Mouse (Mus musculus) forebrain, embryonic 14.5 days (tissue): ENCODE results near the gene Veph1. TPM values are rescaled to one million over a fixed set of nuclear protein-coding genes. Genes with fewer than 3 reads are reported as not detected.

Experiments used
- ATAC-seq: fragments of 200-750 bp; cut with Nextera tagmentation; 2 replicates; pipeline ENCODE4 v1.8.0; 2017; ENCODE audit warnings: mild to moderate bottlenecking, moderate library complexity
- DNase-seq: peaks from one replicate; pipeline ENCODE4 v3.0.0-alpha.2; 2015; ENCODE audit warnings: low spot score
- H3K27ac ChIP-seq: fragments of 300-500 bp; sonication (generic); 2 replicates; pipeline ENCODE4 v1.5.1; 2014; ENCODE audit warnings: low read depth, mild to moderate bottlenecking, control low read depth, low read length, moderate library complexity
- H3K27me3 ChIP-seq: fragments of 300-500 bp; sonication (generic); replicated peaks from 2 replicates; pipeline ENCODE4 v1.6.1; 2014; ENCODE audit warnings: low read length, control low read depth, mixed read lengths; ENCODE audit not compliant: control insufficient read depth, insufficient read depth
- H3K36me3 ChIP-seq: fragments of 300-500 bp; sonication (generic); 2 replicates; pipeline ENCODE4 v1.6.1; 2014; ENCODE audit warnings: low read length, control low read depth; ENCODE audit not compliant: control insufficient read depth, insufficient read depth
- H3K4me1 ChIP-seq: fragments of 300-500 bp; sonication (generic); 2 replicates; pipeline ENCODE4 v1.6.1; 2014; ENCODE audit warnings: antibody characterized with exemption, low read length, control low read depth; ENCODE audit not compliant: control insufficient read depth, insufficient read depth
- H3K4me2 ChIP-seq: fragments of 300-500 bp; sonication (generic); 2 replicates; pipeline ENCODE4 v1.6.1; 2014; ENCODE audit warnings: mild to moderate bottlenecking, control low read depth, low read length
- H3K4me3 ChIP-seq: fragments of 300-500 bp; sonication (generic); 2 replicates; pipeline ENCODE4 v1.5.1; 2014; ENCODE audit warnings: low read depth, low read length, control low read depth
- H3K9ac ChIP-seq: fragments of 300-500 bp; sonication (generic); 2 replicates; pipeline ENCODE4 v1.6.1; 2014; ENCODE audit warnings: mild to moderate bottlenecking, low read length, control low read depth, moderate library complexity
- H3K9me3 ChIP-seq: fragments of 300-500 bp; sonication (generic); replicated peaks from 2 replicates; pipeline ENCODE4 v1.6.1; 2016; ENCODE audit warnings: low read length, control low read depth, mixed read lengths; ENCODE audit not compliant: control insufficient read depth
- WGBS: fragments of 180-500 bp; shearing (Covaris S2); extraction: QIAGEN DNeasy Blood & Tissue Kit; methylation state at CpG from one replicate; pipeline ENCODE4 v1.1.7; 2014; 5-methylcytosine and 5-hydroxymethylcytosine counted together
- polyA plus RNA-seq: library from polyadenylated mRNA; unstranded; fragments of >200 nt; fragmentation: Nextera tagmentation; extraction: Ambion mirVana; gene quantifications from 2 replicates; pipeline ENCODE4 v1.2.1, GENCODE M21; 2014

Gene Veph1
- polyA plus RNA-seq = 9.3 and 11.6 TPM in 2 replicates

- DNase-seq (peak; percentile 48), ATAC-seq (peak; percentile 78)
- Histone ChIP-seq H3K4me1 (peaks cover 6% of the 10 kb centered on the region; the same call in 1 of the 2 replicates), H3K27ac (peak within 1 kb of the TSS; percentile 45; the same call in 1 of the 2 replicates), H3K4me3 (peak within 1 kb of the TSS; percentile 12), H3K9me3 (no peaks in the 10 kb centered on the region), H3K27me3 (no peaks in the 10 kb centered on the region), H3K4me2 (peak within 1 kb of the TSS; percentile 37), H3K36me3 (no peaks in the 10 kb centered on the region), H3K9ac (peak within 1 kb of the TSS; percentile 29; the same call in 1 of the 2 replicates)
- 13% methylated on average over 11 of the region's 11 CpGs for WGBS
Observed at GRCm38 (mm10) chr3:66296545-66296944, at the start of gene Veph1. Gene Veph1, minus strand, starts transcription at chr3:66296837.

- Histone ChIP-seq H3K4me3 (no peak overlapping the region), H3K27me3 (no peaks in the 10 kb centered on the region), H3K27ac (no peak overlapping the region), H3K36me3 (no peaks in the 10 kb centered on the region), H3K4me1 (no peaks in the 10 kb centered on the region), H3K9ac (no peak overlapping the region), H3K4me2 (no peak overlapping the region), H3K9me3 (no peaks in the 10 kb centered on the region)
- DNase-seq (no peak), ATAC-seq (no peak)
- WGBS = 63% methylated on average over 2 of the region's 2 CpGs
Observed at GRCm38 (mm10) chr3:66340742-66341141, 44.1 kb upstream of the Veph1 start.

GRCm38 (mm10) chr3:66332401-66332729 is 35.7 kb upstream of the Veph1 start:
- no peak overlapping the region for H3K4me2 ChIP-seq
- 76% methylated on average over 9 of the region's 9 CpGs for WGBS
- H3K4me1 ChIP-seq = peaks cover under 1% of the 10 kb centered on the region; the same call in 1 of the 2 replicates
- H3K36me3 ChIP-seq = no peaks in the 10 kb centered on the region
- DNase-seq = no peak
- no peak overlapping the region for H3K27ac ChIP-seq
- H3K27me3 ChIP-seq = no peaks in the 10 kb centered on the region
- H3K4me3 ChIP-seq = no peak overlapping the region
- no peak overlapping the region for H3K9ac ChIP-seq
- ATAC-seq = no peak
- no peaks in the 10 kb centered on the region for H3K9me3 ChIP-seq

GRCm38 (mm10) chr3:66331592-66332400 is 35.2 kb upstream of the Veph1 start:
- no peak overlapping the region for H3K4me3 ChIP-seq
- WGBS = 49% methylated on average over 12 of the region's 12 CpGs
- H3K9me3 ChIP-seq = no peaks in the 10 kb centered on the region
- peaks cover 6% of the 10 kb centered on the region; the same call in 1 of the 2 replicates for H3K4me1 ChIP-seq
- H3K27me3 ChIP-seq = no peaks in the 10 kb centered on the region
- H3K4me2 ChIP-seq = no peak overlapping the region
- no peak overlapping the region for H3K9ac ChIP-seq
- ATAC-seq (peak; percentile 87), DNase-seq (peak; percentile 93)
- no peak overlapping the region for H3K27ac ChIP-seq
- no peaks in the 10 kb centered on the region for H3K36me3 ChIP-seq

- Histone ChIP-seq H3K4me2 (no peak overlapping the region), H3K4me3 (no peak overlapping the region), H3K27ac (no peak overlapping the region), H3K36me3 (no peaks in the 10 kb centered on the region), H3K4me1 (peaks cover 7% of the 10 kb centered on the region; the same call in 1 of the 2 replicates), H3K27me3 (no peaks in the 10 kb centered on the region), H3K9me3 (no peaks in the 10 kb centered on the region), H3K9ac (no peak overlapping the region)
- WGBS = 80% methylated on average over 15 of the region's 15 CpGs
- ATAC-seq = no peak
- no peak for DNase-seq
Observed at GRCm38 (mm10) chr3:66330896-66331579, 34.4 kb upstream of the Veph1 start.

DNA sequence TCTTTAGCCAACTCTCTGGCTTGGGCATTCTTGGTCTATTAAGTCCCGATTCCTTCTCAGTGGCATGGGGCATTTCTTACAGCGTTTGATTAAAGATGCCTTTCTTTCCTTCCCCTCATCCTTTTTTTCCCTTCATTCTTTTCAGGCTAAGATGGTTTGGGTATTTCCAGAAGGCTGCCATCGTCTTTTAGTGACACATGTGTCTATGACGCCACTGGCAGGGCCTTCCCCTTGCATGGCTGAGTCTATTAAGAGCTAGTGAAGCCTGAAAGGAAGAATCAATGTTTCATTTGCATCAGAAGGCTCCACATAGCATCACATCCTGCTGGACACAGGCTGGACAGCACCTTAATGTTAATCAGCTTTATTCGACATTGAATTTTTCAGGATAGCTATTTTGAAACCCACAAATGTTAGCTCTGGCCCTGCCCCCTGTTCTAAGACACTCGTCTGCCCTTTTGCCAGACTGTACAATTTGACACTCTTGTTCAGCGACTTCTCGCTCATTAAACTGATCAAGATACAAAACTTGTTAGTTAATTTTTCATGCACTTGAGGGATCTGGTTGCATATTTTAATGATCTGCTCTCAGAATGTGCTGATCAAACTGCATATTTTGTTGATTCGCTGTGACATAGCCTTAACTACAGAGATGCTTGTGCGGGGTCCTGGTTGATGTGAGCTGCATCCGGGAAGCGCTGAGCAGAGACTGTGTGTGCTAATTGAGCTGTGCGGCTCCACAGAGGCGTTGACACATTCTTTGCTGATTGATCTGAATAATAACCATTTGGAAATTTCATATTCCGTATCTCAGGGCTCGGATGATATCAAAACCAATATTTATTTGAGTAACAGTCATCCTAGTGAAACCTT is 29.6 kb upstream of the Veph1 start:
- 22% methylated on average over 16 of the region's 16 CpGs for WGBS

GRCm38 (mm10) chr3:66325486-66325951 is 28.9 kb upstream of the Veph1 start:
- Histone ChIP-seq H3K27me3 (no peaks in the 10 kb centered on the region), H3K9me3 (no peaks in the 10 kb centered on the region), H3K4me3 (no peak overlapping the region), H3K4me1 (peaks cover 18% of the 10 kb centered on the region), H3K27ac (peak overlapping the region; percentile 88), H3K4me2 (no peak overlapping the region), H3K36me3 (no peaks in the 10 kb centered on the region), H3K9ac (no peak overlapping the region)
- WGBS = 3% methylated on average over 5 of the region's 5 CpGs
- peak; percentile 95 for DNase-seq
- peak; percentile 96 for ATAC-seq

More for the DNA sequence above, 29.6 kb upstream of the Veph1 start:
- peak; percentile 92 for DNase-seq
- Histone ChIP-seq H3K4me1 (peaks cover 18% of the 10 kb centered on the region), H3K27me3 (no peaks in the 10 kb centered on the region), H3K4me3 (no peak overlapping the region), H3K4me2 (peak overlapping the region; percentile 8; the same call in 1 of the 2 replicates), H3K9ac (no peak overlapping the region), H3K27ac (peak overlapping the region; percentile 88), H3K36me3 (no peaks in the 10 kb centered on the region), H3K9me3 (no peaks in the 10 kb centered on the region)
- ATAC-seq = peak; percentile 88
